In the genomic region with DNA sequence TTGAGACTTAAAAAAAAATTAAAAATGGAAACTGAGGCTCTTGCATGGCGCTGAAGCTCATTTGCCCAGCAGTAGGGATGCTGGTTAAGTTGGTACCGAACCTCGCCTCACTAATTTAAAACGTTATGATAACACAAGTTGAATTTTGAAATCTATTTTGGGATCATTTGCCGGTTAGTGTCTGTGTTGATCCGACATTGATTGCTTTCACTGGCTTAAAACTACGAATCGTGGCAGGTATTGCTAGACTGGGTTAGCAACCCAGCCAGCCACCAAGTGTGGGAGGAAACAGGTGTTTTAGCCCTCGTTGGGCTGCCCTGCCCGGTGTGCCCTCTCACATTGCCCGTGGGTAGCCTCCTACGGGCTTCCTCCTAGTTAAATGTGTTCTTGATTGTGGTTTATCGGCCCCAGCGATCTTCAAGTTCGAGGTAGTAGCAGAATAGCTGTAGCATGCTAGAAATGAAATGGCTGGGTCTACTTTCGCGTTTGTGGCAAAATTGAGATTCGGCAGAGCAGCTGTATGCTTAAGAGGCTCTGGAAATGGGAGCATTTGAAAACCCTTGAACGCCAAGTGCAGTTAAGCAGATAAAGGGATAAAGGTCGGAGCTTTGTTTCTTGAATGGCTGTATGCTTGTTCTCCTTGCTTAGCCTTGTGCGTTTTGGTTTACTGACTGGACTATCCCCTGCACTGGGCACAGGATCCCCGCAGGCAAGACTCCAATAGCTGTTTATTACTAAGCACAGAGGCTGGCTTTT, we compare ENCODE assay signal across 7 mouse cellular contexts. TPM values are rescaled to one million over a fixed set of nuclear protein-coding genes. Genes with fewer than 3 reads are reported as not detected.
DNase-seq lines count a peak whose midpoint lies in the region; ATAC-seq and TF ChIP-seq lines count a peak whose summit lies in the region.

No protein-coding gene starts in this region.

- no peak for ATAC-seq in hindbrain, embryonic 13.5 days (ENCODE audit: low FRiP score)
- no peak for ATAC-seq in limb, embryonic 15.5 days (ENCODE audit: insufficient number of reproducible peaks, low FRiP score, low TSS enrichment, low read depth)

- no peak for TF ChIP-seq CTCF in cortical plate, adult 2 months (IDR thresholded peaks at IDR 0.05; ENCODE audit: extremely low read depth, insufficient read depth, low read length)

- peak overlapping the region; percentile 84 for H3K27ac ChIP-seq in cortical plate, adult 2 months (ENCODE audit: insufficient read depth, low read length)
- peak overlapping the region; percentile 91 for H3K27ac ChIP-seq in hindbrain, embryonic 13.5 days
- H3K27ac ChIP-seq in limb, embryonic 15.5 days: peak overlapping the region; percentile 33; the same call in 1 of the 2 replicates

- peak overlapping the region; percentile 88 for H3K4me2 ChIP-seq in hindbrain, embryonic 13.5 days
- peak overlapping the region; percentile 71 for H3K4me2 ChIP-seq in limb, embryonic 15.5 days

- no peaks in the 10 kb centered on the region for H3K27me3 ChIP-seq in hindbrain, embryonic 13.5 days
- no peaks in the 10 kb centered on the region for H3K27me3 ChIP-seq in limb, embryonic 15.5 days

- WGBS in hindbrain, embryonic 13.5 days: 15% methylated on average over 22 of the region's 22 CpGs
- WGBS in limb, embryonic 15.5 days: 6% methylated on average over 22 of the region's 22 CpGs

- peak overlapping the region; percentile 91 for H3K9ac ChIP-seq in hindbrain, embryonic 13.5 days
- H3K9ac ChIP-seq in limb, embryonic 15.5 days: peak overlapping the region; percentile 95

- no peaks in the 10 kb centered on the region for H3K36me3 ChIP-seq in hindbrain, embryonic 13.5 days
- no peaks in the 10 kb centered on the region for H3K36me3 ChIP-seq in limb, embryonic 15.5 days

- H3K9me3 ChIP-seq in hindbrain, embryonic 13.5 days: no peaks in the 10 kb centered on the region
- no peaks in the 10 kb centered on the region for H3K9me3 ChIP-seq in limb, embryonic 15.5 days

- DNase-seq in urinary bladder, postnatal 14 days (ENCODE audit: low spot score): peak; percentile 18
- no peak for DNase-seq in urinary bladder, postnatal 36 days (ENCODE audit: low spot score in 2 of 2)
- peak; percentile 59 for DNase-seq in naive thymus-derived CD4-positive, alpha-beta T cell, adult 2 months (ENCODE audit: low read depth)
- DNase-seq in thymus, postnatal 25 days: peak; percentile 66

- peak overlapping the region; percentile 65 for H3K4me3 ChIP-seq in cortical plate, adult 2 months (ENCODE audit: insufficient read depth, low read length)
- peak overlapping the region; percentile 88 for H3K4me3 ChIP-seq in hindbrain, embryonic 13.5 days
- peak overlapping the region; percentile 88 for H3K4me3 ChIP-seq in limb, embryonic 15.5 days

- TF ChIP-seq POLR2A in cortical plate, adult 2 months (IDR thresholded peaks at IDR 0.05; ENCODE audit: extremely low read depth, insufficient read depth, low read length): no peak

- peaks cover 1% of the 10 kb centered on the region; the same call in 1 of the 2 replicates for H3K4me1 ChIP-seq in cortical plate, adult 2 months (ENCODE audit: control insufficient read depth, insufficient read depth, low read length)
- H3K4me1 ChIP-seq in hindbrain, embryonic 13.5 days (replicated peaks): peaks cover 27% of the 10 kb centered on the region
- H3K4me1 ChIP-seq in limb, embryonic 15.5 days: peaks cover 29% of the 10 kb centered on the region

RNA-seq across cellular contexts. Expression of gene Lpin2, which starts 2.2 kb away (rescaled TPM):
- 33.9 and 36.5 TPM in 2 replicates for polyA plus RNA-seq in cortical plate, adult 2 months (2012; rRNA removed)
- 40.6 and 41.8 TPM in 2 replicates for polyA plus RNA-seq in hindbrain, embryonic 13.5 days (2015; fragmentation: Nextera tagmentation; extraction: Ambion mirVana)
- 31.9 and 32.6 TPM in 2 replicates for polyA plus RNA-seq in limb, embryonic 15.5 days (2015; fragmentation: Nextera tagmentation; extraction: Ambion mirVana)

Comparison
In these comparisons a context has a peak if more than half of its experiments do, and no peak if none do; other contexts are left out.
1. DNase-seq: peak in urinary bladder, postnatal 14 days (single experiment), naive thymus-derived CD4-positive, alpha-beta T cell, adult 2 months (single experiment) and thymus, postnatal 25 days (single experiment); none in urinary bladder, postnatal 36 days (0 of 2).
2. H3K27ac ChIP-seq: peak in every context shown above with its lines; median percentile 91 in hindbrain, embryonic 13.5 days; 84 in cortical plate, adult 2 months; 33 in limb, embryonic 15.5 days.
3. Peak in every context shown above with its lines, with median percentiles within 50 percentile points of each other: H3K4me3 ChIP-seq.